Comparison of ENCODE assay signal across 24 mouse cellular contexts in the genomic region with DNA sequence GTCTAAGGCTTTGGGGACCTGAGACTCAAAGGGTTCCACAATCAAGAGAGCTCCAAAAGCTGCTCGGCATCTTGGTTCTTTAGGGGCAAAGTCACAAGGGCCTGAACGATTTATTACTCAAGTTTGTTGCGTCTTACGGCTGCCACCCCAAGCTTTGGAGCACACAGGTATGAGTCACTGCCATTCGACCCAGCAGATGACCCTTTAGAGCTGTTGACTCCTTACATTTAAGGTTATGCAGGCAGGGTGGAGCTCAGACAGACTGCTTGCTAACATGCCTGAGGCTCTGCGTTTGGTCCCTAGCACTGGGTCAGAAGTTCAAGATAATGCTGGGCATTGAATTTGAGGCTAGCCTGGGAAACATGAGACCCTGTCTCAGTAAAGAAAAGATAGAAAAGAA. TPM values are rescaled to one million over a fixed set of nuclear protein-coding genes. Genes with fewer than 3 reads are reported as not detected.
DNase-seq lines count a peak whose midpoint lies in the region; ATAC-seq and TF ChIP-seq lines count a peak whose summit lies in the region.
"Had no signal": no experiment of that assay in that cellular context is flagged by ENCODE, and none has a peak within 500 bp of the region (broad histone marks: within the 10 kb centered on the region; RNA-seq: fewer than 3 reads in every experiment).

No protein-coding gene starts in this region.

- intact Hi-C loops in left cerebral cortex, postnatal 10 days (cut with DNase I) = no loop called here

- 46% methylated on average over 6 of the region's 6 CpGs for WGBS in intestine, embryonic 15.5 days
- WGBS in stomach, embryonic 15.5 days = 57% methylated on average over 6 of the region's 6 CpGs

- ATAC-seq in intestine, embryonic 15.5 days = peak; percentile 77
- ATAC-seq in stomach, embryonic 15.5 days (ENCODE audit: insufficient read depth, low FRiP score, low read depth) = no peak
- ATAC-seq: forebrain, embryonic 13.5 days had no signal

- peaks cover 4% of the 10 kb centered on the region for H3K4me1 ChIP-seq in ES-Bruce4 (ENCODE audit: control insufficient read depth, insufficient read depth, low read length)
- 0 out of 2 replicates have a peak, but pooled peaks cover 10% of the 10 kb centered on the region for H3K4me1 ChIP-seq in intestine, embryonic 15.5 days (replicated peaks)
- H3K4me1 ChIP-seq in stomach, embryonic 15.5 days = peaks cover 12% of the 10 kb centered on the region

- peak; percentile 26 for DNase-seq in 416B (ENCODE audit: low read depth)
- DNase-seq in left cerebral cortex, postnatal 10 days (ENCODE audit: extremely low spot score in 1 of 2, low spot score in 2 of 2) = no peak
- DNase-seq in heart, adult 18-20 months = no peak
- DNase-seq in B cell, adult 2 months = no peak
- DNase-seq: adrenal gland, postnatal 25 days; cerebellum, adult 8-10 months; gastrocnemius, postnatal 10 days; heart, adult 11 months; kidney, postnatal 4 days; layer of hippocampus, adult 9-11 months; liver; thymus, adult 2 months; thymus, postnatal 4 days had no signal

- peak overlapping the region; percentile 30; the same call in 1 of the 2 replicates for H3K9ac ChIP-seq in ES-Bruce4 (ENCODE audit: low read depth, poor library complexity, severe bottlenecking)
- no peak overlapping the region for H3K9ac ChIP-seq in intestine, embryonic 15.5 days
- no peak overlapping the region for H3K9ac ChIP-seq in stomach, embryonic 15.5 days
- H3K9ac ChIP-seq: forebrain, embryonic 13.5 days; heart, embryonic 13.5 days; hindbrain, embryonic 15.5 days; kidney, embryonic 15.5 days; liver, embryonic 15.5 days; neural tube, embryonic 15.5 days had no signal

- no peaks in the 10 kb centered on the region for H3K36me3 ChIP-seq in ES-Bruce4 (ENCODE audit: control insufficient read depth, insufficient read depth, low read length, poor library complexity, severe bottlenecking)
- no peaks in the 10 kb centered on the region for H3K36me3 ChIP-seq in intestine, embryonic 15.5 days
- H3K36me3 ChIP-seq in stomach, embryonic 15.5 days = peaks cover 3% of the 10 kb centered on the region; the same call in 1 of the 2 replicates

- TF ChIP-seq CTCF in ES-Bruce4 (IDR thresholded peaks at IDR 0.05; ENCODE audit: low read depth, low read length) = no peak

- H3K27me3 ChIP-seq in ES-Bruce4 (ENCODE audit: control insufficient read depth, insufficient read depth, low read length, poor library complexity, severe bottlenecking) = no peaks in the 10 kb centered on the region
- H3K27me3 ChIP-seq in intestine, embryonic 15.5 days (replicated peaks) = peaks cover 8% of the 10 kb centered on the region
- H3K27me3 ChIP-seq in stomach, embryonic 15.5 days (replicated peaks) = peaks cover 7% of the 10 kb centered on the region
- H3K27me3 ChIP-seq: hindbrain, embryonic 15.5 days had no signal

- no peaks in the 10 kb centered on the region for H3K9me3 ChIP-seq in ES-Bruce4 (replicated peaks; ENCODE audit: control insufficient read depth, insufficient read depth, low read length, poor library complexity, severe bottlenecking)
- H3K9me3 ChIP-seq in intestine, embryonic 15.5 days = no peaks in the 10 kb centered on the region
- H3K9me3 ChIP-seq in stomach, embryonic 15.5 days = no peaks in the 10 kb centered on the region
- H3K9me3 ChIP-seq: forebrain, embryonic 13.5 days; heart, embryonic 13.5 days; hindbrain, embryonic 15.5 days; kidney, embryonic 15.5 days; liver, embryonic 15.5 days; neural tube, embryonic 15.5 days had no signal

- H3K4me3 ChIP-seq in ES-Bruce4 (ENCODE audit: low read depth, low read length) = no peak overlapping the region
- H3K4me3 ChIP-seq in intestine, embryonic 15.5 days (replicated peaks) = no peak overlapping the region
- H3K4me3 ChIP-seq in stomach, embryonic 15.5 days (replicated peaks) = no peak overlapping the region
- H3K4me3 ChIP-seq: forebrain, embryonic 13.5 days; heart, embryonic 13.5 days; hindbrain, embryonic 15.5 days; kidney, embryonic 15.5 days; liver, embryonic 15.5 days; neural tube, embryonic 15.5 days had no signal

- TF ChIP-seq EP300 in ES-Bruce4 (IDR thresholded peaks at IDR 0.05; ENCODE audit: insufficient read depth, low read depth, low read length) = peak; percentile 72

- no peak overlapping the region for H3K4me2 ChIP-seq in intestine, embryonic 15.5 days (replicated peaks)
- H3K4me2 ChIP-seq in stomach, embryonic 15.5 days = no peak overlapping the region
- H3K4me2 ChIP-seq: forebrain, embryonic 13.5 days; heart, embryonic 13.5 days; hindbrain, embryonic 15.5 days; kidney, embryonic 15.5 days; liver, embryonic 15.5 days; midbrain, embryonic 11.5 days; neural tube, embryonic 15.5 days had no signal

- TF ChIP-seq POLR2A in ES-Bruce4 (IDR thresholded peaks at IDR 0.05; ENCODE audit: insufficient read depth, low read length) = no peak

- peak overlapping the region; percentile 64; the same call in 1 of the 2 replicates for H3K27ac ChIP-seq in ES-Bruce4 (ENCODE audit: insufficient read depth, low read length)
- H3K27ac ChIP-seq in intestine, embryonic 15.5 days = 0 out of 2 replicates have a peak overlapping the region, but pooled peaks have one; percentile 32
- peak overlapping the region; percentile 10; the same call in 1 of the 2 replicates for H3K27ac ChIP-seq in stomach, embryonic 15.5 days
- H3K27ac ChIP-seq: forebrain, embryonic 13.5 days; heart, embryonic 13.5 days; hindbrain, embryonic 15.5 days; kidney, embryonic 15.5 days; liver, embryonic 15.5 days; macrophage; neural tube, embryonic 15.5 days had no signal

RNA-seq across cellular contexts. Expression of a gene that starts 17.3 kb away (rescaled TPM):
- 13.3 and 18.8 TPM in 2 replicates for polyA plus RNA-seq in ES-Bruce4 (2011; ENCODE audit: insufficient read depth, insufficient read length, low read depth, missing spikeins)
- polyA plus RNA-seq in intestine, embryonic 15.5 days (2015; fragmentation: Nextera tagmentation; extraction: Ambion mirVana) = 4.3 and 4.8 TPM in 2 replicates
- polyA plus RNA-seq in stomach, embryonic 15.5 days (2015; fragmentation: Nextera tagmentation; extraction: Ambion mirVana) = 5.9 and 6.9 TPM in 2 replicates
- 10 to 100 TPM; 60.5 to 73.6 TPM for total RNA-seq in left cerebral cortex, postnatal 10 days (2021)
- total RNA-seq in heart, adult 18-20 months (2021) = 1 to 10 TPM; 4.0 to 4.8 TPM
- polyA plus RNA-seq: macrophage had no signal

RNA-seq across cellular contexts. Expression of a gene that starts 35.4 kb away (rescaled TPM):
- not detected in 2 replicates for polyA plus RNA-seq in ES-Bruce4 (2011; ENCODE audit: insufficient read depth, insufficient read length, low read depth, missing spikeins)
- polyA plus RNA-seq in intestine, embryonic 15.5 days (2015; fragmentation: Nextera tagmentation; extraction: Ambion mirVana) = 4.3 and 5.3 TPM in 2 replicates
- polyA plus RNA-seq in stomach, embryonic 15.5 days (2015; fragmentation: Nextera tagmentation; extraction: Ambion mirVana) = 5.1 and 6.7 TPM in 2 replicates
- total RNA-seq in left cerebral cortex, postnatal 10 days (2021) = 1 to 10 TPM; 2.7 to 2.8 TPM
- total RNA-seq in heart, adult 18-20 months (2021) = 1 to 10 TPM; 2.2 to 2.6 TPM

RNA-seq across cellular contexts. Expression of a gene that starts 40.1 kb away (rescaled TPM):
- polyA plus RNA-seq in ES-Bruce4 (2011; ENCODE audit: insufficient read depth, insufficient read length, low read depth, missing spikeins) = 39.8 and 49.0 TPM in 2 replicates
- 8.0 and 8.5 TPM in 2 replicates for polyA plus RNA-seq in intestine, embryonic 15.5 days (2015; fragmentation: Nextera tagmentation; extraction: Ambion mirVana)
- 10.7 and 11.4 TPM in 2 replicates for polyA plus RNA-seq in stomach, embryonic 15.5 days (2015; fragmentation: Nextera tagmentation; extraction: Ambion mirVana)
- 1 to 10 TPM; 7.6 to 8.5 TPM for total RNA-seq in left cerebral cortex, postnatal 10 days (2021)
- 10 to 100 TPM; 11.2 to 13.9 TPM for total RNA-seq in heart, adult 18-20 months (2021)

RNA-seq across cellular contexts. Expression of a gene that starts 43.7 kb away (rescaled TPM):
- 4.0 and 5.7 TPM in 2 replicates for polyA plus RNA-seq in ES-Bruce4 (2011; ENCODE audit: insufficient read depth, insufficient read length, low read depth, missing spikeins)
- polyA plus RNA-seq in intestine, embryonic 15.5 days (2015; fragmentation: Nextera tagmentation; extraction: Ambion mirVana) = 10.3 and 10.7 TPM in 2 replicates
- 11.6 and 11.7 TPM in 2 replicates for polyA plus RNA-seq in stomach, embryonic 15.5 days (2015; fragmentation: Nextera tagmentation; extraction: Ambion mirVana)
- total RNA-seq in left cerebral cortex, postnatal 10 days (2021) = 10 to 100 TPM; 23.2 to 23.5 TPM
- total RNA-seq in heart, adult 18-20 months (2021) = 1 to 10 TPM; 4.5 to 4.7 TPM

RNA-seq across cellular contexts. Expression of a gene that starts 43.8 kb away (rescaled TPM):
- polyA plus RNA-seq in ES-Bruce4 (2011; ENCODE audit: insufficient read depth, insufficient read length, low read depth, missing spikeins) = 48.5 and 52.1 TPM in 2 replicates
- polyA plus RNA-seq in intestine, embryonic 15.5 days (2015; fragmentation: Nextera tagmentation; extraction: Ambion mirVana) = 57.0 and 62.3 TPM in 2 replicates
- 59.1 and 62.7 TPM in 2 replicates for polyA plus RNA-seq in stomach, embryonic 15.5 days (2015; fragmentation: Nextera tagmentation; extraction: Ambion mirVana)
- 10 to 100 TPM; 30.5 to 36.6 TPM for total RNA-seq in left cerebral cortex, postnatal 10 days (2021)
- total RNA-seq in heart, adult 18-20 months (2021) = 10 to 100 TPM; 36.5 to 38.3 TPM

Comparison
In these comparisons a context has a peak if more than half of its experiments do, and no peak if none do; other contexts are left out.
1. H3K27ac ChIP-seq: peak in every context shown above with its lines; median percentile 64 in ES-Bruce4; 32 in intestine, embryonic 15.5 days; 10 in stomach, embryonic 15.5 days.